ENCODE assay signal across 22 mouse cellular contexts in genomic region chr5:111310185-111310584, GRCm38 (mm10). TPM values are rescaled to one million over a fixed set of nuclear protein-coding genes. Genes with fewer than 3 reads are reported as not detected.
A peak's percentile ranks its signal among the peaks of the same experiment; 100 is the strongest.
DNase-seq lines count a peak whose midpoint lies in the region; ATAC-seq lines count a peak whose summit lies in the region.
"Had no signal": no experiment of that assay in that cellular context is flagged by ENCODE, and none has a peak within 500 bp of the region (broad histone marks: within the 10 kb centered on the region; RNA-seq: fewer than 3 reads in every experiment).

No protein-coding gene starts in this region.

- H3K36me3 ChIP-seq in heart, embryonic 16.5 days (ENCODE audit: control insufficient read depth, insufficient read depth) = no peaks in the 10 kb centered on the region
- H3K36me3 ChIP-seq in limb, embryonic 15.5 days = no peaks in the 10 kb centered on the region
- H3K36me3 ChIP-seq in limb, embryonic 10.5 days = no peaks in the 10 kb centered on the region
- no peaks in the 10 kb centered on the region for H3K36me3 ChIP-seq in embryonic facial prominence, embryonic 11.5 days (replicated peaks; ENCODE audit: control insufficient read depth, insufficient read depth, low read depth, low read length)
- H3K36me3 ChIP-seq in midbrain, embryonic 14.5 days (ENCODE audit: control insufficient read depth, insufficient read depth, low read length) = no peaks in the 10 kb centered on the region
- H3K36me3 ChIP-seq: embryonic facial prominence, embryonic 15.5 days; heart, embryonic 12.5 days; hindbrain, embryonic 13.5 days; liver, embryonic 13.5 days; stomach, embryonic 15.5 days had no signal

- H3K9ac ChIP-seq in heart, embryonic 16.5 days (ENCODE audit: low read length) = no peak overlapping the region
- no peak overlapping the region for H3K9ac ChIP-seq in limb, embryonic 15.5 days
- no peak overlapping the region for H3K9ac ChIP-seq in embryonic facial prominence, embryonic 11.5 days (replicated peaks; ENCODE audit: low read length)
- no peak overlapping the region for H3K9ac ChIP-seq in midbrain, embryonic 14.5 days (replicated peaks; ENCODE audit: low read length)
- H3K9ac ChIP-seq: embryonic facial prominence, embryonic 15.5 days; heart, embryonic 12.5 days; hindbrain, embryonic 13.5 days; liver, embryonic 13.5 days; stomach, embryonic 15.5 days had no signal

- no peak overlapping the region for H3K27ac ChIP-seq in heart, embryonic 16.5 days (ENCODE audit: low read length)
- H3K27ac ChIP-seq in limb, embryonic 15.5 days = peak overlapping the region; percentile 43; the same call in 1 of the 2 replicates
- H3K27ac ChIP-seq in limb, embryonic 10.5 days = no peak overlapping the region
- no peak overlapping the region for H3K27ac ChIP-seq in embryonic facial prominence, embryonic 11.5 days (replicated peaks; ENCODE audit: low read depth, low read length)
- no peak overlapping the region for H3K27ac ChIP-seq in midbrain, embryonic 14.5 days (replicated peaks; ENCODE audit: low read depth, low read length)
- H3K27ac ChIP-seq: embryonic facial prominence, embryonic 15.5 days; hindbrain, embryonic 13.5 days; layer of hippocampus, adult 2 months; left cerebral cortex, adult 2 months; liver, embryonic 13.5 days had no signal

- intact Hi-C loops in heart, postnatal 14 days (cut with DNase I) = no loop called here

- peak; percentile 69; the same call in 1 of the 2 replicates for ATAC-seq in heart, embryonic 16.5 days (replicated peaks; ENCODE audit: extremely low read depth, insufficient read depth, low FRiP score)
- ATAC-seq in limb, embryonic 15.5 days (ENCODE audit: insufficient number of reproducible peaks, low FRiP score, low TSS enrichment, low read depth) = no peak
- ATAC-seq in embryonic facial prominence, embryonic 11.5 days (replicated peaks; ENCODE audit: insufficient number of reproducible peaks, low FRiP score, low TSS enrichment, low read depth) = no peak
- no peak for ATAC-seq in midbrain, embryonic 14.5 days (ENCODE audit: low FRiP score, low TSS enrichment)
- ATAC-seq: lung, postnatal 0 days; midbrain, embryonic 16.5 days had no signal

- H3K4me2 ChIP-seq in heart, embryonic 16.5 days (ENCODE audit: low read depth, low read length) = no peak overlapping the region
- no peak overlapping the region for H3K4me2 ChIP-seq in limb, embryonic 15.5 days
- H3K4me2 ChIP-seq in embryonic facial prominence, embryonic 11.5 days (ENCODE audit: low read depth, low read length) = no peak overlapping the region
- no peak overlapping the region for H3K4me2 ChIP-seq in midbrain, embryonic 14.5 days (ENCODE audit: low read length)
- H3K4me2 ChIP-seq: embryonic facial prominence, embryonic 15.5 days; heart, embryonic 12.5 days; hindbrain, embryonic 13.5 days; liver, embryonic 13.5 days; stomach, embryonic 15.5 days had no signal

- H3K4me3 ChIP-seq in heart, embryonic 16.5 days (ENCODE audit: low read length) = no peak overlapping the region
- no peak overlapping the region for H3K4me3 ChIP-seq in limb, embryonic 15.5 days
- no peak overlapping the region for H3K4me3 ChIP-seq in limb, embryonic 10.5 days
- H3K4me3 ChIP-seq in embryonic facial prominence, embryonic 11.5 days (ENCODE audit: low read depth, low read length) = no peak overlapping the region
- H3K4me3 ChIP-seq in midbrain, embryonic 14.5 days (replicated peaks; ENCODE audit: low read depth, low read length) = no peak overlapping the region
- H3K4me3 ChIP-seq: embryonic facial prominence, embryonic 15.5 days; heart, embryonic 12.5 days; hindbrain, embryonic 13.5 days; layer of hippocampus, adult 2 months; left cerebral cortex, adult 2 months; liver, embryonic 13.5 days; megakaryocyte, embryonic 14.5 days; stomach, embryonic 15.5 days had no signal

- 46% methylated on average over 6 of the region's 6 CpGs for WGBS in heart, embryonic 16.5 days
- 62% methylated on average over 6 of the region's 6 CpGs for WGBS in limb, embryonic 15.5 days
- WGBS in limb, embryonic 10.5 days = 79% methylated on average over 6 of the region's 6 CpGs
- WGBS in embryonic facial prominence, embryonic 11.5 days = 73% methylated on average over 6 of the region's 6 CpGs
- WGBS in midbrain, embryonic 14.5 days = 84% methylated on average over 6 of the region's 6 CpGs

- no peak for DNase-seq in heart, postnatal 14 days
- DNase-seq in limb, embryonic 10.5 days (ENCODE audit: low spot score) = no peak
- peak; percentile 25 for DNase-seq in embryonic facial prominence, embryonic 11.5 days (ENCODE audit: low spot score)
- DNase-seq in kidney, postnatal 36 days = peak; percentile 77 to 79
- no peak for DNase-seq in layer of hippocampus, postnatal 14 days (ENCODE audit: low spot score in 2 of 2)
- no peak for DNase-seq in midbrain, embryonic 14.5 days
- DNase-seq: adrenal gland, postnatal 25 days; cerebellum, adult 9-10 months; gastrocnemius, postnatal 14 days; liver, embryonic 13.5 days; thymus, postnatal 14 days had no signal

- no peaks in the 10 kb centered on the region for H3K27me3 ChIP-seq in heart, embryonic 16.5 days (ENCODE audit: control insufficient read depth, insufficient read depth, low read length)
- H3K27me3 ChIP-seq in limb, embryonic 15.5 days = no peaks in the 10 kb centered on the region
- H3K27me3 ChIP-seq in limb, embryonic 10.5 days (ENCODE audit: low read depth, poor library complexity, severe bottlenecking) = no peaks in the 10 kb centered on the region
- no peaks in the 10 kb centered on the region for H3K27me3 ChIP-seq in embryonic facial prominence, embryonic 11.5 days (ENCODE audit: control insufficient read depth, insufficient read depth, low read length)
- H3K27me3 ChIP-seq in midbrain, embryonic 14.5 days (ENCODE audit: control insufficient read depth, insufficient read depth, low read length) = no peaks in the 10 kb centered on the region
- H3K27me3 ChIP-seq: embryonic facial prominence, embryonic 15.5 days; heart, embryonic 12.5 days; hindbrain, embryonic 13.5 days; liver, embryonic 13.5 days; stomach, embryonic 15.5 days had no signal

- no peaks in the 10 kb centered on the region for H3K4me1 ChIP-seq in heart, embryonic 16.5 days (ENCODE audit: control insufficient read depth, insufficient read depth, low read length)
- no peaks in the 10 kb centered on the region; the same call in 1 of the 2 replicates for H3K4me1 ChIP-seq in limb, embryonic 15.5 days
- H3K4me1 ChIP-seq in limb, embryonic 10.5 days = no peaks in the 10 kb centered on the region
- H3K4me1 ChIP-seq in embryonic facial prominence, embryonic 11.5 days (ENCODE audit: control insufficient read depth, insufficient read depth, low read length) = no peaks in the 10 kb centered on the region
- H3K4me1 ChIP-seq in midbrain, embryonic 14.5 days (ENCODE audit: control insufficient read depth, insufficient read depth, low read length) = no peaks in the 10 kb centered on the region
- H3K4me1 ChIP-seq: embryonic facial prominence, embryonic 15.5 days; heart, embryonic 12.5 days; hindbrain, embryonic 13.5 days; liver, embryonic 13.5 days; stomach, embryonic 15.5 days had no signal

- peaks cover 15% of the 10 kb centered on the region for H3K9me3 ChIP-seq in heart, embryonic 16.5 days (replicated peaks; ENCODE audit: control insufficient read depth, low read length)
- no peaks in the 10 kb centered on the region for H3K9me3 ChIP-seq in limb, embryonic 15.5 days
- no peaks in the 10 kb centered on the region for H3K9me3 ChIP-seq in limb, embryonic 10.5 days (replicated peaks)
- H3K9me3 ChIP-seq in embryonic facial prominence, embryonic 11.5 days (replicated peaks; ENCODE audit: control insufficient read depth, low read length) = no peaks in the 10 kb centered on the region
- no peaks in the 10 kb centered on the region for H3K9me3 ChIP-seq in midbrain, embryonic 14.5 days (ENCODE audit: control insufficient read depth, low read length)
- H3K9me3 ChIP-seq: hindbrain, embryonic 13.5 days; stomach, embryonic 15.5 days had no signal

RNA-seq across cellular contexts. Expression of gene Pitpnb, which starts 20.4 kb away (rescaled TPM):
- polyA plus RNA-seq in heart, embryonic 16.5 days (2015; fragmentation: Nextera tagmentation; extraction: Ambion mirVana) = 72.8 and 84.5 TPM in 2 replicates
- 10 to 100 TPM; 44.5 to 45.1 TPM for total RNA-seq in heart, postnatal 14 days (2021)
- 104 and 106 TPM in 2 replicates for polyA plus RNA-seq in limb, embryonic 15.5 days (2015; fragmentation: Nextera tagmentation; extraction: Ambion mirVana)
- 136 and 137 TPM in 2 replicates for polyA plus RNA-seq in limb, embryonic 10.5 days (2016; fragmentation: Nextera tagmentation; extraction: Ambion mirVana)
- 133 and 137 TPM in 2 replicates for polyA plus RNA-seq in embryonic facial prominence, embryonic 11.5 days (2014; fragmentation: Nextera tagmentation; extraction: Ambion mirVana)
- total RNA-seq in layer of hippocampus, postnatal 14 days (2021) = 10 to 100 TPM; 68.1 to 68.2 TPM
- polyA plus RNA-seq in midbrain, embryonic 14.5 days (2014; fragmentation: Nextera tagmentation; extraction: Ambion mirVana) = 77.6 and 104 TPM in 2 replicates

Comparison
In these comparisons a context has a peak if more than half of its experiments do, and no peak if none do; other contexts are left out.
1. DNase-seq: peak in embryonic facial prominence, embryonic 11.5 days (single experiment) and kidney, postnatal 36 days (2 of 2); none in heart, postnatal 14 days (0 of 2), limb, embryonic 10.5 days (single experiment), layer of hippocampus, postnatal 14 days (0 of 2) and midbrain, embryonic 14.5 days (single experiment).